Mouse (Mus musculus) brain, embryonic 14.5 days (tissue): ENCODE measurements around the gene Lmntd1. TPM values are rescaled to one million over a fixed set of nuclear protein-coding genes. Genes with fewer than 3 reads are reported as not detected.
A peak's percentile ranks its signal among the peaks of the same experiment; 100 is the strongest.
"Not testable (repeated sequence)": the region's sequence is repeated elsewhere in the genome, so short reads cannot be mapped to it uniquely, and the experiment has no call there.

Source experiments
- DNase-seq: peaks from one replicate; pipeline ENCODE4 v3.0.0-alpha.2; 2011; ENCODE audit warnings: low read depth
- CTCF ChIP-seq: fragments of 200-500 bp; IDR thresholded peaks from 2 replicates; pipeline ENCODE4 v1.5.1; 2012; ENCODE audit warnings: inconsistent platforms, mild to moderate bottlenecking, moderate library complexity, borderline replicate concordance; ENCODE audit not compliant: insufficient read depth, insufficient read length; ENCODE audit errors: extremely low read depth
- POLR2A ChIP-seq: fragments of 200-500 bp; IDR thresholded peaks from 2 replicates; pipeline ENCODE4 v1.6.1; 2012; ENCODE audit warnings: mild to moderate bottlenecking, inconsistent platforms, borderline replicate concordance; ENCODE audit not compliant: poor library complexity, insufficient read depth, insufficient read length, severe bottlenecking; ENCODE audit errors: extremely low read depth
- polyA plus RNA-seq: library from polyadenylated mRNA; depleted of rRNA; stranded (reverse); fragments of >200 nt; gene quantifications from 2 replicates; pipeline ENCODE4 v1.2.3, GENCODE M21; 2012

Lmntd1 gene
- polyA plus RNA-seq, 1 experiment: 1.3 TPM

- TF ChIP-seq POLR2A: no peak
- TF ChIP-seq CTCF: no peak
- no peak for DNase-seq
Observed at GRCm38 (mm10) chr6:145352705-145353104, 261.4 kb downstream of the Lmntd1 start.

DNA sequence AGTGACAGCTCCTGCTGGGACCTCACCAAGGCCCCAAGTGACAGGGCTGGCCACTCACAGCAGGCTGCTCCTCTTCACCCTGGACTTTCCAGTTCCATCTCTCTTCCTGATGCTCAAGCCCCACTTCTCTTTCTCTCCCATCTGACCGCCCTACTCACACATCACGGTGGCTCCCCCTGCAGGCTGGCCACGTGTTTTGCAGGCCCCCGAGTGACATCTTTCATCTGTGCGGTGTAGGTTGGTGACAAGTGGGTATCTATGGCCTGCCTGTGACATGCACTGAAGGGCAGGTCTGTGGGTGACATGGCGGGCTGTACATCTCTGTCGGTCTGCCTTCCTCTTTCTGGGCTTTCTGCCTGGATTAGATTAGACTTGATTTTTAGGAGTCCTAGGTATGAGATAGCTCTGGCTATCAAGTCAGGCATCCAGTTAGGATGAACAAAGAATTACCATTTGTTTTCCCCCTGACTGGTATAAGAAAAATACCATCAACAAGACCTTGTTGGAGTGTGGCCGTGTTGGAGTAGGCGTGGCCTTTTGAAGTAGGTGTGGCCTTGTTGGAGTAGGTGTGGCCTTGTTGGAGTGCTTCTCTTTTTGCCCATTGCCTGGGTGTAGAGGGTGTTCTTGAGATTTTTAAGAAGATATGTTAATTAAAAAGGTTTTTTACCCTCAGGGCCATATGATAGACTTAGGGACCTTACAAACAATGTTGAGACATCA, 265.8 kb downstream of the Lmntd1 start:
- TF ChIP-seq POLR2A (no peak), CTCF (peak; percentile 46; the same call in 1 of the 2 replicates)
- DNase-seq: no peak

DNA sequence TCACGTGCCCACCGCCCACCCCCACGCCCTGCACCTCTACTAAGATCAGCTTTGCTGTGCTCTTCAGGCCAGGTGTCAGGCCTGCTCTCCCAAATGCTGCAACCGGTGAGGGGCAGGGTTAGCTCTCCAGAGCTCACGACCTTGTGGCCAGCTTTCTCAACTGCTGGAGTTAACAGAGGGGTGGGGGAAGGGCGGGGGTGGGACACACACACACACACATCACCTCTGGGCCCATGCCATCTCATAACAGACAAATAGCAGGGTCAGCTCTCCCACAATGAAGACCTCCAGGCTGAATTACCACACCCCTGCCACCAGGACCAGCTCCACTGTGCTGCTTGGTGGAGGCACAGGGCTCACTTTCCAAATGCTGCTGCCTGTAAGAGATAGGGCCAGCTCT, 266.5 kb downstream of the Lmntd1 start:
- DNase-seq: no peak
- TF ChIP-seq CTCF: no peak
- TF ChIP-seq POLR2A: no peak

DNA sequence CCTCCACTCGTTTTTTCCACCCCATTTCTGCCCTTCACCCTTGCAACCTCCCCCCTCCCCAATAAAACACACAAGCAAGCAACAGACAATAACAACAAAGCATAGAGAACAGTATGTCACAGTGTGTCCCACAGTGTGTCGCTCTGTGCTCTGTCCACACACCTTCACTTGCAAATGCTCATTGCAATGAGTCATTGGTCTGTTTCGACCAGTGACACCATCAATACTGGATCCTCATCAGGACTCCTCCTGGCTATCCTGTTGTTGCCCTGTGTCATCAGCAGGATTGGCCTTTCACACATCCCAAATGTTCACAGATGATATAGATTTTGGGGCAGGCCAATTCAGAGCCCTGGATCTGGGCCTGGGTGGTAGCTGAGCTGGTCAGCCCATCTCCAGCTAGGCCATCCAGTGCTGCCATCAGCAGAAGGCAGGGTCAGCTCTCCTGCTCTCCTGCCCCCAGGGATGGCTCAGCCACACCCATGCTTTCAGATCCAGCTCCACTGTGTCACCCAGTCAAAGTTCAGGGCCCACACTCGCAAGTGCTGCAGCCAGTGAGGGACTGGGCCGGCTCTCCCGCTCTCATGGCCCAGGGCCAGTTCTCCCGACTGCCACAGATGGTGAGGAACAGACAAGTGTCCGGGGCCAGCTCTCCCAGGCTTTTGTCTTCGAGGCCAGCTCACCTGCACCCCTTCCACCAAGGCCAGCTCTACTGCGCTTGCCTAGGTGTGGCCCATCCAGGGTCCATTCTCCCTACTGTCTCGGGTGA, 267.1 kb downstream of the Lmntd1 start:
- TF ChIP-seq CTCF: no peak
- no peak for TF ChIP-seq POLR2A
- DNase-seq: no peak

- no peak for TF ChIP-seq CTCF
- no peak for TF ChIP-seq POLR2A
- no peak for DNase-seq
Observed at GRCm38 (mm10) chr6:145346305-145346704, 267.8 kb downstream of the Lmntd1 start.

DNA sequence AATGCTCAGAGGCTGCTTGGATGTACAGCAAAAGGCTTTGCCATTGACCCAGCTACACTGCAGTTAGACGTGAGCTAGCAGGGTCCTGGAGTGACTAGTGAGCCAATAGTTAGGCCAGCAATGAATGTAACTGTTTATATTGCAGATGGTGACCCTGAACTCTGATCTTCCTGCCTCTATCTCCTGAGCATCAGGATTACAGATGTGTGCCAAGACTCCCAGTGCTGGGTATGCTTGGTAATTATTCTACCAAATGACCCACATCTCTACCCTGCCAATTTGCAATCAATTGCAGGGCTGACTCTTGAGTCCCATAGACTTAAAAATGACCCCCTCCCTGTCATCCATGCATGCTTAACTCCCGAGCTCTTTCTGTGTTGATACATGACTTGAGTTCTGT, 269.4 kb downstream of the Lmntd1 start:
- DNase-seq: no peak
- TF ChIP-seq POLR2A (no peak), CTCF (no peak)

GRCm38 (mm10) chr6:145343457-145343856, 270.7 kb downstream of the Lmntd1 start:
- TF ChIP-seq CTCF (no peak), POLR2A (no peak)
- no peak for DNase-seq

DNA sequence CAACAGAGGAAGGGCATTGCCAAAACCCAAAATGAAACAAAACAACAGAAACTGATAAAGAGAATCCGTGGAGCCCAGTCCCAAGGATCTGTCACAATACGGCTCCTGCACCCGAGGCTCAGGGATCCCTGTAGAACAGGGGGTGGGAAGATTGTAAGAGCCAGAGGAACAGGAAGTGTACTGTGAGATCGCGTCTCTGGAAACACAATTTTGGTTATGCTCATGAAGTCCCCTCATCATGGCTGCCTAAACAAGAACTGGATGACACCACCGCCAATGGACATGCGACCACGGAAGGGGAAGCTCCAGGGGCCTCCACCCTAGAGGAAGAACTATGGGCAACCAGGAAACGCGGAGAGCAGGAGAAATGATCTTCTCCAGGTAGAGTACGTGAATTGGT, 271.3 kb downstream of the Lmntd1 start:
- no peak for DNase-seq
- TF ChIP-seq POLR2A: no peak

GRCm38 (mm10) chr6:145341301-145342193, 272.6 kb downstream of the Lmntd1 start:
- peak; percentile 76; the same call in 1 of the 2 replicates for TF ChIP-seq CTCF
- TF ChIP-seq POLR2A: no peak
- DNase-seq: peak; percentile 96

- peak; percentile 98 for DNase-seq
- peak; percentile 95 for TF ChIP-seq POLR2A
- no peak for TF ChIP-seq CTCF
Observed at GRCm38 (mm10) chr6:145340657-145341146, 273.4 kb downstream of the Lmntd1 start.

DNA sequence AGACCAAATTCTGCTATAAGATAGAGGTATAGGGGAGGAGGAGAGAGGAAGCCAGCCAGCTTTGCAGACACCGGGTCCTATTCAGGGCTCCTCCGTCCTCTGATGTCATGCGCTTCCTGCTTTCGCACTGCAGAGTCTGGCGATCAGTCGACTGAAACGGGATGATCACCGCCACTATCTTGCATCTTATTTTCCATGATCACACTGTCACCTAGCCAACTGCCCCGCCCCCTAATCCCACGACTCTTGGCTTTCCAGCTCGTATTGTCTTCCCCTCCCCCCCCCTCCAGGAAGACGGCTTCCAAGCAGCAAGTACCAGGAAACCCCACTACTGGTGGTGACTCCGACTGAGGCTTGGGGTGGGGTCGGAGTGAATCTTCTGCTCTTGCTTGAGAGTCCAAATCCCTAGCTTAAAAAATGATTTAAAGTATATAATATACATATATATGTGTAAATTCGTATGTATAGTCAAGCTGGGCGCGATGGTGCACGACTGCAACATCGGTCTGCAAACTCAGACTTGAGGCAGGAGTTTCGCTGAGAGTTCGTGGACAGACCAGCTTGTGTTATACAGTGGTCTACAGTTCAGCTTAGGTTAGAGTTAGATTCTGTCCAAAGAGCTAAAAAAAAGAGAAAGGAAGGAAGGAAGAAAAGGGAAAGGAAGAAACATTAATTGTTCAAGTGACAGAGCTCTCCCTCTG, 274.0 kb downstream of the Lmntd1 start:
- TF ChIP-seq POLR2A: no peak
- no peak for TF ChIP-seq CTCF
- peak; percentile 79 for DNase-seq

- TF ChIP-seq CTCF (no peak), POLR2A (no peak)
- no peak for DNase-seq
Observed at GRCm38 (mm10) chr6:145338571-145339294, 275.4 kb downstream of the Lmntd1 start.

DNA sequence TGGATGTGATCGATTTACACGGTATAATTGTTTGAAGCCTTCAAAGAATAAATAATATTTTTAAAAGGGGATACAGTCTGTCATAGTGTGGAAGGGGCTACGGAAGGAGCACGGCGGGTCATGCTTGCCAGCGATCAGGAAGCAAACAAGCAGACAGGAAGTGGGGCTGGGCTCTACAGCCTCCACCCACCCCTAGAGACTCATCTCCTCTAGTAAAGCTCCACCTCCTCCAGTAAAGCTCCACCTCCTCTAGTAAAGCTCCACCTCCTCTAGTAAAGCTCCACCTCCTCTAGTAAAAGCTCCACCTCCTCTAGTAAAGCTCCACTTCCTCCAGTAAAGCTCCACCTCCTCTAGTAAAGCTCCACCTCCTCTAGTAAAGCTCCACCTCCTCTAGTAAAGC, 276.6 kb downstream of the Lmntd1 start:
- DNase-seq: not testable (repeated sequence)
